Mouse (Mus musculus): ENCODE measurements around the gene Nutf2-ps1.

GRCm38 (mm10) chr19:53601363-53601655, 12.4 kb upstream of the Nutf2-ps1 start:
- TF ChIP-seq BHLHE40 (IDR thresholded peaks at IDR 0.05; ENCODE audit: low read depth, low read length) (no peak), CTCF (conservative IDR thresholded peaks at IDR 0.05 in 1 of 2, IDR thresholded peaks at IDR 0.05 in 1 of 2; ENCODE audit: low read depth in 2 of 2, low read length in 2 of 2) (no peak), ZNF384 (IDR thresholded peaks at IDR 0.05; ENCODE audit: low read depth, low read length) (no peak), KAT2A (IDR thresholded peaks at IDR 0.05; ENCODE audit: insufficient replicate concordance, low read length) (no peak), NRF1 (IDR thresholded peaks at IDR 0.05; ENCODE audit: low read depth, low read length) (no peak), POLR2A (IDR thresholded peaks at IDR 0.05; ENCODE audit: low read depth, low read length) (no peak)
